Mouse (Mus musculus) lung, adult 2 months (tissue): ENCODE measurements around the gene Reg3a.

ENCODE experiments used
- CTCF ChIP-seq: fragments of 200-500 bp; IDR thresholded peaks from 2 replicates; pipeline ENCODE4 v1.5.1; 2011; ENCODE audit warnings: mild to moderate bottlenecking, low read length, control low read depth; ENCODE audit not compliant: insufficient read depth
- POLR2A ChIP-seq: fragments of 200-500 bp; IDR thresholded peaks from 2 replicates; pipeline ENCODE4 v1.6.1; 2011; ENCODE audit warnings: low read depth, mild to moderate bottlenecking, control low read depth, low read length, borderline replicate concordance; ENCODE audit errors: extremely low read depth

DNA sequence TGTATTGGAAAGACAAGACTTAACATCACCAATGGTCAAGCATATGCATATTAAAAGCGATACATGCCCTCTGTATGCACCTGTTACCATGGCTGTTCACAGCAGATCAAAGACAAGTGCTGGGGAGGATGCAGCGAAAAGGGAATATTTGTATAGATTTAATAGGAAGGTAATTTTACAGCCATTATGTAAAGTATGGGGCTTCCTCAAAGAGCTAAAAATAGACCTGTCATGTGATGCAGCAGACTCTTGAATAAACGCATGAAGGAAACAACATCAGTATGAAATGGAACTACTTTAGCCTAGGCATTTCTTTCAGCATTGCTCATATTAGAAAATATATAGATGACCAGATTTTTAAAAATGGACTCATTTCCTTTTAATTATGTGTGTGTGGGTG lies 5.1 kb downstream of the Reg3a start:
- TF ChIP-seq POLR2A (no peak), CTCF (no peak)
